Mouse (Mus musculus): ENCODE measurements at regions not wholly inside any gene's neighbourhood (a gene's known extent, or its start where the extent isn't known, plus 50 kb on each side); places are given as distances from the start of the nearest gene placed in this dataset.

DNA sequence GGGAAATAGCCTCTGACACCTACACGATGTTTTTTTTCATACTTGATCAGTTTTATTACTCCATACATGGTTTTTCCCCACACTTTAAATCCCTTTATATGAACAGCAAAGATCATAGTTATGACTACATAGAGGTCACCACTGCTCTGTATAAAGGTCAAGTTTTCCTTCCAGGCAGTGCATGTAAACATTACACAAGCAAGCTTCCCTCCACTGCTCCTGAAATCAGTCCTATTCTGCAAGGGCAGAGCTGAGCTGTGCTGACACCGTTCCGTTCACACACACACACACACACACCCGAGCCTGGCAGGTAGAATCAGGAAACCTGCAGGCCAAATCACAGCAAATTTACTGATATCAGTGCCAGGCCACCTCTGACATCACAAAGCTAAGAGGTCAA, 74.1 kb upstream of the Mgmt start:
- no peak for DNase-seq

DNA sequence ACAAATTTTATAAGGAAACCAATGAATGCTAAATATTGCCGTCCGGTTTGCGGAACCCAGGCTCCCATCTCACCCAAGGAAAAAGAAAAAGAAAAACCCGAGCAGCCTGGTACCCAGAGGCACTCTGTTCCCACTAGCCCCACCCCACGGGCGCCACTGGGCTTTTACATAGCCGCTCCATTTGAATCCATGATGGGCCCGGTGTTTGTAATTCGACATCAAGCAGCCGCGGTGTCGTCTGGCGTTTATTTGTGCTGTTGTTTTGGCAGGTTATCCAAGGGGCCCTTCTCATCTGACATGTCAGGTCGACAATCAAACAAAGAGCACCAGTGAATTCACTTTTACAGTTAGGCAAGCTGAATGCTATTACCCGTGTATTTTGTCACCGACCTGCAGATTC, 68.8 kb upstream of the Mgmt start:
- DNase-seq: no peak

DNA sequence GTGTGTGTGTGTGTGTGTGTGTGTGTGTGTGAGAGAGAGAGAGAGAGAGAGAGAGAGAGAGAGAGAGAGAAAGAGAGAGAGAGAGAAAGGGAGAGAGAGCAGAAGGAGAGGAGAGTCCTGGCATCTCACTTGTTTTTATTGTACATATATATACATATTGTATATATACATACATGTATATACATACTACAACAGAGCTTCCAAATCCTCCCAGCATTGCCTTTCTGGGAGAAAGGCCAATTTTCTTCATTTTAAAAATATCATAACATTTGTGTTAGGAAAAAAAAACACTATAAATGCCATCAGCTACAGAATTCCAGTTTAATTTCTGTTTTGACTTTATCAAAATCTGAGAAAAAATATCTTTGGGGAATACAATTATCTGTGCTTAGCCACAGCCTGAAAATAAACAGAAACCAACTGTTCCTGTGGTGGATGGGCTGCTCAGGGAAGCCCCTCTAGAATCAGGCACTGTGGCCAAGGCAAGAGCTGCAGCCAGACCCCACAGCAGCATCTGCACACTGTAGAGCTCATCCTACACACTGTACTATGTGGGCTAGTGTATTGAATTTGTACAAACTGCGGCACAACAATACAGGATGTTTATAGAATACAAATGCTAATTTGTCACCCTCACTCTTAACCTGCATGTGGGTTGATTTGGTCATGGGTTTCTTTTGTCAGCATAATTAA, 64.6 kb upstream of the Mgmt start:
- DNase-seq: no peak

DNA sequence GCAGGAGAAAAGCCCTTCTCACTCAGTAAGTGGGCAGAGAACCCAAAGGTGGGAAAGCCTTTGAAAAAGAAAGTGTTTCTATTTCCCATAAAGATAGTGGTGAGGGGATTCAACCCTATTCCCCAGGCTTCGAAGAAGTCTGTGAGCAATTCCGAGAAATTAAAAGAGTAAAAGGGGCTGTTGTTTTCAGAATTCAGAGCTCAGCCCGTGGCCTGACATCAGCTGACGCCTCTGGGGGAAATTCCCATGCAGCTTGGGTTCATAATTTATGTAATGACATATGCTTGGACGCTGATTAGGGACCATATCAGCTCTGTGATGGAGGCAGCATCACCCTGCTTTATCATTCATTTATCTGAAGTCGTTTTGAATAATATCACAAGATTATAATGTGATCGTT, 62.0 kb upstream of the Mgmt start:
- DNase-seq: no peak

DNA sequence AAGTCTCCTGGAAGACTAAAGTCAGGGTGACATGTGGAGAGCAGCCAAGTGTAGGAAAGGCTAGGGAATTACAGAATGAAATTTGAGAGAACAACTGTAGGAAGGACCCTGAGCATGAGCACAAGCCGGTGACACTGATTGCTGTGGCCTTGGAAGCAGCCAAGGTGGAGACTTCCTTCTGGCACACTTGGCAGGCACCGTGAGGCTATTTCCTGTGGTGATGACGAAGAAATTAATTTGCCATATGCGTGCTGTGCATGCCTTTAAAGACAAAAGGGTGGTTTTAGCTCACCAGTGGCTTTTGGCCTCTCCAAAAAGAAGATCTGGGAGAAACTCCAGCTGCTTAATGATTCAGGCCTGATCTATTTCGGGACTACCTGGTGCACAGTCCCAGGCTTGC, 55.4 kb upstream of the Mgmt start:
- no peak for DNase-seq

DNA sequence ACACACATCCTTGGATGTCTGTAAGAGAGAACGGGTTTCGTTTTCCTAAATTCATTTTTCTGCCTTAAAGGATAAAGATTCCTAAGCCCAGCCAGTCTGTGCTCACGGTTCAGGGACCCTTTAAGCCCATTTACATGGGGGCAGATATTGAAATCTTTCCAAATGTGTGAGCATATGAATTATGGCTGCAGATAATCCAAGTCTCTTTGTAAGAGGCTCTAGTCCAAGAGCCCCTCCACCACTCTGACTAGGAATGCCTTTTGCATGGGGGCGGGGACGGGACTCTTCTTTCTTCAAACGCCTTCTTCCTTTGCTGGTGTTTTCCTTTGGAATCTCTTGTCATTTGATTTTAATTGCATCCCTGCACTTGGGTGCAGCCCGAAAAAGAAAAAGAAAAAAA, 54.2 kb upstream of the Mgmt start:
- no peak for DNase-seq

DNA sequence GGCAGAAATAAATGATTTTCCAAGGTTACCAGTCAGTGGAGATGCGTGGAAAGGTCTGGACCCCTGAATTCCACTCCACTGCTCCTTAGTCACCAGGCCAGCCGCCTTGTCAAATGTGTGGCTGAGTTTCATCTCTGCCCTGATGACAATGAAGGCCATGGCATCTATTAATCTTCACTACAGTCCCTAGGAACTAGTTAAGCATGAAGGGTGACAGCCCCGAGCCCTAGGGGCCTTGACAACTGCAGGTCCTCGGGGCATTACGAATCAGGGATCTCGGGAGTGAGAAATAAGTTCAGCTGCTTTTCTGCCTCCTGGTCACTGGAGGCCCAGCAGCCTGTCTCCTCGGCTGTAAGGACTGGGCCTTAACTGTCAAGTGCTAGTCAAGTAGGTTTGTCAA, 51.7 kb upstream of the Mgmt start:
- DNase-seq: peak; percentile 7

DNA sequence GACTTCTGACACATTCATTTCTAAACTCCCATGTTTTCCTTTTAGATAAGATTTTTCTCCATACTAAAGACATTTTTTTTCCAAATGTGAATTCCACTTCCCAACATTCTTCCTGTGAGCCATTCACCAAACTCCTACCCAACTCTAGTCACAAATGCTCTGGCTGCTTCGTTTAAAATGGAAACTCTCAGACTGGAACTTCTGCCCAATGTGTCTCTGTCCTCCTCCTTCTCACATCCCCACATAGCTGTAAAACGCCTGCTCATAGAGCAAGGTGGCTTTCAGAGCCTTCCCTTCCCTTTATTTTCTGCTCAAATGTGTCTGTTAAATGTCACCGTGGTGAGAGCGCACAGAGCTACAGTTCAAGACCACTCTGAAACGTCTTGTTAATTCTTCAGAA, 50.1 kb upstream of the Mgmt start:
- no peak for DNase-seq

Data from adrenal gland, adult 8-10 months (tissue).